Mouse (Mus musculus) E14TG2a.4 (cell line): Measurements from ENCODE around the gene Thsd4.

Experiments used
- CTCF ChIP-seq: conservative IDR thresholded peaks from 2 replicates; pipeline ENCODE4 v1.5.1; 2014; ENCODE audit warnings: low read length
- NANOG ChIP-seq: IDR thresholded peaks from 2 replicates; pipeline ENCODE4 v1.6.1; 2014; ENCODE audit warnings: borderline replicate concordance, low read length, mixed read lengths
- POU5F1 ChIP-seq: IDR thresholded peaks from 2 replicates; pipeline ENCODE4 v1.6.1; 2014; ENCODE audit warnings: low read length, borderline replicate concordance

DNA sequence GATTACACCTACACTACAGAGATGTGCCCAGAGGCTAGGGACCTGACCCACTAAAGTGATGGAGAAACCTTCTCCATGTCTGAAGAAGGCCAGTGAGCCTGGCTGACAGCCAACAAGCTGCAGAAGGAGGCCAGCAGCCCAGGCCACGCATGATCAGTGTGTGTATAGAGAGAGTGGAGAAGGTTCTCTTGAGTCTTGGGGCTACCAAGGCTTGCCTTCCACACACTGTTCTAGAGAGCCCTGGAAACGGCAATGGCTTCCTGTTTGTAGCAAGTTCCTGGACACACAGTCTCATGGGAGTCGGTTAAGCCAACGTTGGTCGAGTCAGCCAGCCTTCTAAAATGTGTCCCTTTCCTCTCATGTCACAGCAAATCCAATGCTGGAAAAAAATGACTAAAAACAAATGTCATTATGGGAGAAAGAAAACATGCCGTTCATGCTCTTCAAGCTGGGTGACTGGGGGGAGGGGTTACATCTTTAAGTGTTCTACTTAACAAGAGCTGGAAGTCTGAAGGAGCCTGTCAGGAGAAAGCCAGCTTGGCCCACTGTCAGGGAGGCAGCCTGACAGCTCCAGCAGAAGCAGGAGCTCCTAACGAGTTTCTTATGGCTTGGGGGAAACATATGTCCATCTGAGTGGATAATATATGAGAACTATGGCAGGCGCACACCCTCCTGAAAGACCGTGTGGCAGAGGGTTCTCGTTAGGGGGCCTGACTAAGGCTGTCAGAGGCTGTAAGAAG, 257.1 kb downstream of the Thsd4 start:
- TF ChIP-seq CTCF (no peak), POU5F1 (no peak), NANOG (no peak)
